11 mouse cellular contexts compared by ENCODE assay signal in the genomic region with DNA sequence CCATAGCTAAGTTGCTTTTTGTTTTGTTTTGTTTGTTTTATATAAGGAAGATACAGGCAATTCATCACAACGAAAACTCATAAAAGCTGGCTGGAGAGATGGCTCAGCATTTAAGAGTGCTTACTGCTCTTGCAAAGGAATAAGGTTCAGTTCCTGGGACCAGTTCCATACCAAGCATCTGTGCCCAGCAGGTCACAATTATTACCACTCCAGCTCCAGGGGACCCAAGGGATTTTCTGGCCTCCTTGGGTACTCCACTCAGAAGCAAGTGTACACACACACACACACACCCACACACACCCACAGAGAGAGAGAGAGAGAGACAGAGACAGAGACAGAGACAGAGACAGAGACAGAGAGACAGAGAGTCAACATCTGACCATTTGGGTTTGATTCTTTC.
"Had no signal": no experiment of that assay in that cellular context is flagged by ENCODE, and none has a peak within 500 bp of the region (broad histone marks: within the 10 kb centered on the region; RNA-seq: fewer than 3 reads in every experiment).

No protein-coding gene starts in this region.

- DNase-seq: gastrocnemius, adult 2 months; gastrocnemius, postnatal 10 days; gastrocnemius, postnatal 25 days; heart, adult 2 months; heart, postnatal 14 days; heart, postnatal 4 days; kidney, adult 18-20 months; kidney, adult 8-10 months; kidney, postnatal 10 days; kidney, postnatal 25 days; kidney, postnatal 4 days had no signal
